9 mouse cellular contexts compared by ENCODE assay signal in genomic region chr3:58511581-58511980, GRCm38 (mm10). TPM values are rescaled to one million over a fixed set of nuclear protein-coding genes. Genes with fewer than 3 reads are reported as not detected.
DNase-seq lines count a peak whose midpoint lies in the region; ATAC-seq and TF ChIP-seq lines count a peak whose summit lies in the region.
"Had no signal": no experiment of that assay in that cellular context is flagged by ENCODE, and none has a peak within 500 bp of the region (broad histone marks: within the 10 kb centered on the region; RNA-seq: fewer than 3 reads in every experiment).

No protein-coding gene starts in this region.

- H3K4me1 ChIP-seq in liver, adult 2 months (ENCODE audit: control insufficient read depth, insufficient read depth, low read length), result peaks cover 5% of the 10 kb centered on the region; the same call in 1 of the 2 replicates
- no peaks in the 10 kb centered on the region for H3K4me1 ChIP-seq in liver, embryonic 11.5 days (replicated peaks; ENCODE audit: control insufficient read depth, insufficient read depth, low read length)
- peaks cover 26% of the 10 kb centered on the region for H3K4me1 ChIP-seq in bone marrow macrophage, adult 2 months (ENCODE audit: control insufficient read depth, insufficient read depth, low read length)
- H3K4me1 ChIP-seq: embryonic facial prominence, embryonic 12.5 days had no signal

- H3K79me2 ChIP-seq in liver, adult 2 months (ENCODE audit: control insufficient read depth, insufficient read depth, low read length), result no peaks in the 10 kb centered on the region

- H3K27me3 ChIP-seq in liver, adult 2 months (ENCODE audit: control insufficient read depth, insufficient read depth, low read length), result no peaks in the 10 kb centered on the region
- no peaks in the 10 kb centered on the region for H3K27me3 ChIP-seq in liver, embryonic 11.5 days (replicated peaks; ENCODE audit: control insufficient read depth, insufficient read depth, low read length)
- H3K27me3 ChIP-seq: embryonic facial prominence, embryonic 12.5 days had no signal

- no peak overlapping the region for H3K27ac ChIP-seq in liver, adult 2 months (replicated peaks; ENCODE audit: insufficient read depth, low read depth, low read length)
- H3K27ac ChIP-seq in liver, embryonic 11.5 days (ENCODE audit: low read depth, low read length), result no peak overlapping the region
- peak overlapping the region; percentile 25; the same call in 1 of the 2 replicates for H3K27ac ChIP-seq in bone marrow macrophage, adult 2 months (ENCODE audit: insufficient read depth, low read depth, low read length)
- H3K27ac ChIP-seq: embryonic facial prominence, embryonic 12.5 days had no signal

- no peak for TF ChIP-seq POLR2A in liver, adult 2 months (IDR thresholded peaks at IDR 0.05; ENCODE audit: extremely low read depth, insufficient read depth, low read length)
- no peak for TF ChIP-seq POLR2A in bone marrow macrophage, adult 2 months (IDR thresholded peaks at IDR 0.05; ENCODE audit: borderline replicate concordance, low read depth, low read length)

- H3K4me2 ChIP-seq in liver, embryonic 11.5 days, result no peak overlapping the region
- H3K4me2 ChIP-seq: embryonic facial prominence, embryonic 12.5 days had no signal

- no peak for ATAC-seq in liver, embryonic 11.5 days (replicated peaks; ENCODE audit: low FRiP score)

- H3K9ac ChIP-seq in liver, adult 2 months (ENCODE audit: low read depth, low read length), result no peak overlapping the region
- no peak overlapping the region for H3K9ac ChIP-seq in liver, embryonic 11.5 days (ENCODE audit: low read depth, low read length)
- H3K9ac ChIP-seq: embryonic facial prominence, embryonic 12.5 days had no signal

- peak; percentile 59 for DNase-seq in adrenal gland, adult 2 months
- no peak for DNase-seq in adrenal gland, adult 8-10 months
- no peak for DNase-seq in liver, adult 2 months (ENCODE audit: extremely low read depth, low read depth, low spot score)
- DNase-seq in liver, embryonic 11.5 days (ENCODE audit: low spot score), result no peak
- peak; percentile 7 for DNase-seq in retina, postnatal 1 day
- no peak for DNase-seq in gastrocnemius, postnatal 25 days
- DNase-seq in layer of hippocampus, postnatal 14 days (ENCODE audit: low spot score in 2 of 2), result no peak

- no peaks in the 10 kb centered on the region for H3K9me3 ChIP-seq in liver, embryonic 11.5 days (ENCODE audit: control insufficient read depth, low read length)
- H3K9me3 ChIP-seq: embryonic facial prominence, embryonic 12.5 days had no signal

- TF ChIP-seq CTCF in liver, adult 2 months (IDR thresholded peaks at IDR 0.05; ENCODE audit: low read depth, low read length), result peak; percentile 70
- peak; percentile 42; the same call in 1 of the 2 replicates for TF ChIP-seq CTCF in bone marrow macrophage, adult 2 months (IDR thresholded peaks at IDR 0.05; ENCODE audit: low read depth, low read length)

- no peaks in the 10 kb centered on the region for H3K36me3 ChIP-seq in liver, adult 2 months (ENCODE audit: control insufficient read depth, insufficient read depth, low read length)
- no peaks in the 10 kb centered on the region for H3K36me3 ChIP-seq in liver, embryonic 11.5 days (ENCODE audit: control insufficient read depth, insufficient read depth, low read length)
- H3K36me3 ChIP-seq: embryonic facial prominence, embryonic 12.5 days had no signal

- no peak overlapping the region for H3K4me3 ChIP-seq in liver, adult 2 months (ENCODE audit: insufficient read depth, low read depth, low read length)
- H3K4me3 ChIP-seq in liver, embryonic 11.5 days (ENCODE audit: low read depth, low read length), result no peak overlapping the region
- no peak overlapping the region for H3K4me3 ChIP-seq in bone marrow macrophage, adult 2 months (ENCODE audit: insufficient read depth, low read length)
- H3K4me3 ChIP-seq: embryonic facial prominence, embryonic 12.5 days had no signal

RNA-seq across cellular contexts. Expression of gene Eif2a, which starts 14.0 kb away (rescaled TPM):
- total RNA-seq in adrenal gland, adult 2 months (2021), result 10 to 100 TPM; 47.1 to 49.9 TPM
- 0.74 and 1.0 TPM in 2 replicates for polyA plus RNA-seq in adrenal gland, adult 2 months (2012; rRNA removed)
- total RNA-seq in adrenal gland, adult 8-10 months (2022), result 10 to 100 TPM; 51.6 to 73.1 (median 60.5) TPM
- total RNA-seq in liver, adult 2 months (2014; rRNA removed), result 52.5 and 66.7 TPM in 2 replicates
- 5.4 and 5.7 TPM in 2 replicates for polyA plus RNA-seq in liver, adult 2 months (2012; rRNA removed)
- polyA plus RNA-seq in liver, embryonic 11.5 days (2014; fragmentation: Nextera tagmentation; extraction: Ambion mirVana), result 66.1 and 71.3 TPM in 2 replicates
- 102 and 111 TPM in 2 replicates for polyA plus RNA-seq in bone marrow macrophage, adult 2 months (2012; ENCODE audit: insufficient read depth, insufficient read length, missing spikeins)
- total RNA-seq in gastrocnemius, postnatal 25 days (2021), result 10 to 100 TPM; 38.7 to 41.2 TPM
- total RNA-seq in layer of hippocampus, postnatal 14 days (2021), result 10 to 100 TPM; 48.3 to 49.8 TPM

RNA-seq across cellular contexts. Expression of gene Serp1, which starts 14.1 kb away (rescaled TPM):
- 100 to 1,000 TPM in 1 of 2 experiments, 10 to 100 TPM in 1; 96.4 to 103 TPM for total RNA-seq in adrenal gland, adult 2 months (2021)
- polyA plus RNA-seq in adrenal gland, adult 2 months (2012; rRNA removed), result 104 and 105 TPM in 2 replicates
- 100 to 1,000 TPM in 2 of 4 experiments, 10 to 100 TPM in 2; 95.8 to 126 (median 105) TPM for total RNA-seq in adrenal gland, adult 8-10 months (2022)
- total RNA-seq in liver, adult 2 months (2014; rRNA removed), result 165 and 177 TPM in 2 replicates
- 45.5 and 54.5 TPM in 2 replicates for polyA plus RNA-seq in liver, adult 2 months (2012; rRNA removed)
- 161 and 178 TPM in 2 replicates for polyA plus RNA-seq in liver, embryonic 11.5 days (2014; fragmentation: Nextera tagmentation; extraction: Ambion mirVana)
- polyA plus RNA-seq in bone marrow macrophage, adult 2 months (2012; ENCODE audit: insufficient read depth, insufficient read length, missing spikeins), result 306 and 329 TPM in 2 replicates
- total RNA-seq in gastrocnemius, postnatal 25 days (2021), result 10 to 100 TPM in 1 of 2 experiments, 1 to 10 TPM in 1; 7.5 to 10.1 TPM
- 10 to 100 TPM; 30.3 to 30.8 TPM for total RNA-seq in layer of hippocampus, postnatal 14 days (2021)

Comparison
In these comparisons a context has a peak if more than half of its experiments do, and no peak if none do; other contexts are left out.
1. DNase-seq: peak in adrenal gland, adult 2 months (single experiment) and retina, postnatal 1 day (single experiment); none in adrenal gland, adult 8-10 months (single experiment), liver, adult 2 months (single experiment), liver, embryonic 11.5 days (single experiment), gastrocnemius, postnatal 25 days (single experiment) and layer of hippocampus, postnatal 14 days (0 of 2).